Mouse (Mus musculus) activated CD4-positive, CD25-positive, alpha-beta regulatory T cell, adult 9 weeks (primary cell): ENCODE measurements around the gene Olfr178. TPM values are rescaled to one million over a fixed set of nuclear protein-coding genes. Genes with fewer than 3 reads are reported as not detected.

Experiments used
- polyA plus RNA-seq: library from polyadenylated mRNA; unstranded; fragments of 100-300 nt; shearing (Covaris generic); gene quantifications from one replicate; pipeline ENCODE4 v1.2.1, GENCODE M21; 2017

The Olfr178 gene
- polyA plus RNA-seq, result not detected

GRCm38 (mm10) chr16:58891963-58892362 lies at the start of gene Olfr178:
Olfr178 (minus strand) TSS chr16:58892063.

GRCm38 (mm10) chr16:58929292-58929691 lies 37.4 kb upstream of the Olfr178 start, which contains the start of gene Olfr180:
Olfr180 (minus strand) TSS chr16:58929392.

GRCm38 (mm10) chr16:58928655-58929054 lies 36.8 kb upstream of the Olfr178 start, which contains the start of gene Olfr181:
Olfr181 (minus strand) TSS chr16:58928755.

GRCm38 (mm10) chr16:58874668-58875067 lies 17.2 kb downstream of the Olfr178 start, which contains the start of gene Olfr177:
Olfr177 (minus strand) TSS chr16:58874768.

Other genes starting within 250 kb of the Olfr178 start
- gene Cpox, start 221.8 kb downstream of the Olfr178 start, polyA plus RNA-seq, result 26.9 TPM
- 18.7 TPM for gene Gpr15, start 173.0 kb downstream of the Olfr178 start, polyA plus RNA-seq
- 128 TPM for gene Cldnd1, start 164.2 kb downstream of the Olfr178 start, polyA plus RNA-seq
- not detected for gene Olfr172, start 128.9 kb downstream of the Olfr178 start, polyA plus RNA-seq
- 1.9 TPM for gene Olfr173, start 91.8 kb downstream of the Olfr178 start, polyA plus RNA-seq
- gene Olfr175-ps1, start 65.3 kb downstream of the Olfr178 start, polyA plus RNA-seq, result not detected
- gene Olfr177, start 17.3 kb downstream of the Olfr178 start, polyA plus RNA-seq, result not detected
- gene Olfr181, start 36.7 kb upstream of the Olfr178 start, polyA plus RNA-seq, result not detected
- not detected for gene Olfr180, start 37.3 kb upstream of the Olfr178 start, polyA plus RNA-seq
- gene Olfr183, start 103.3 kb upstream of the Olfr178 start, polyA plus RNA-seq, result not detected
- gene Olfr186, start 138.2 kb upstream of the Olfr178 start, polyA plus RNA-seq, result not detected
- gene Olfr187, start 147.7 kb upstream of the Olfr178 start, polyA plus RNA-seq, result not detected
- not detected for gene Olfr190, start 185.9 kb upstream of the Olfr178 start, polyA plus RNA-seq
- not detected for gene Olfr191, start 197.8 kb upstream of the Olfr178 start, polyA plus RNA-seq
- not detected for gene Olfr193, start 219.8 kb upstream of the Olfr178 start, polyA plus RNA-seq
- not detected for gene Olfr194, start 229.0 kb upstream of the Olfr178 start, polyA plus RNA-seq